Mouse (Mus musculus) hindbrain, embryonic 16.5 days (tissue): ENCODE data around the gene Nr3c2. TPM values are rescaled to one million over a fixed set of nuclear protein-coding genes. Genes with fewer than 3 reads are reported as not detected.

Source experiments
- ATAC-seq: fragments of 200-750 bp; cut with Nextera tagmentation; 2 replicates; pipeline ENCODE4 v1.8.0; 2017; ENCODE audit warnings: moderate TSS enrichment, moderate library complexity
- H3K27ac ChIP-seq: fragments of 300-500 bp; sonication (generic); 2 replicates; pipeline ENCODE4 v1.5.1; 2014; ENCODE audit warnings: low read depth, mild to moderate bottlenecking, control low read depth, low read length, moderate library complexity
- H3K27me3 ChIP-seq: fragments of 300-500 bp; sonication (generic); replicated peaks from 2 replicates; pipeline ENCODE4 v1.6.1; 2014; ENCODE audit warnings: low read length; ENCODE audit not compliant: control insufficient read depth, insufficient read depth
- H3K36me3 ChIP-seq: fragments of 300-500 bp; sonication (generic); 2 replicates; pipeline ENCODE4 v1.6.1; 2014; ENCODE audit warnings: mild to moderate bottlenecking, low read length, moderate library complexity, mixed read lengths; ENCODE audit not compliant: control insufficient read depth, insufficient read depth
- H3K4me1 ChIP-seq: fragments of 300-500 bp; sonication (generic); 2 replicates; pipeline ENCODE4 v1.6.1; 2014; ENCODE audit warnings: low read depth, low read length; ENCODE audit not compliant: control insufficient read depth, insufficient read depth
- H3K4me2 ChIP-seq: fragments of 300-500 bp; sonication (generic); 2 replicates; pipeline ENCODE4 v1.6.1; 2014; ENCODE audit warnings: mild to moderate bottlenecking, low read length, control low read depth, moderate library complexity
- H3K4me3 ChIP-seq: fragments of 300-500 bp; sonication (generic); 2 replicates; pipeline ENCODE4 v1.5.1; 2014; ENCODE audit warnings: mild to moderate bottlenecking, low read length, control low read depth, moderate library complexity
- H3K9ac ChIP-seq: fragments of 300-500 bp; sonication (generic); 2 replicates; pipeline ENCODE4 v1.6.1; 2014; ENCODE audit warnings: low read depth, mild to moderate bottlenecking, control low read depth, low read length, moderate library complexity
- H3K9me3 ChIP-seq: fragments of 300-500 bp; sonication (generic); 2 replicates; pipeline ENCODE4 v1.6.1; 2014; ENCODE audit warnings: mild to moderate bottlenecking, low read length, moderate library complexity; ENCODE audit not compliant: control insufficient read depth
- WGBS: fragments of 180-500 bp; shearing (Covaris S2); extraction: QIAGEN DNeasy Blood & Tissue Kit; methylation state at CpG from one replicate; pipeline ENCODE4 v1.1.7; 2014; 5-methylcytosine and 5-hydroxymethylcytosine counted together
- polyA plus RNA-seq: library from polyadenylated mRNA; unstranded; fragments of >200 nt; fragmentation: Nextera tagmentation; extraction: Ambion mirVana; gene quantifications from 2 replicates; pipeline ENCODE4 v1.2.1, GENCODE M21; 2015

The Nr3c2 gene
- polyA plus RNA-seq, 1 experiment from 2014 or later, result 4.8 TPM

- Histone ChIP-seq H3K27me3 (no peaks in the 10 kb centered on the region), H3K27ac (no peak overlapping the region), H3K36me3 (no peaks in the 10 kb centered on the region), H3K4me1 (no peaks in the 10 kb centered on the region; the same call in 1 of the 2 replicates), H3K9me3 (no peaks in the 10 kb centered on the region), H3K9ac (no peak overlapping the region), H3K4me3 (no peak overlapping the region), H3K4me2 (no peak overlapping the region)
- peak; percentile 83 for ATAC-seq
- WGBS, result 89% methylated on average over 5 of the region's 5 CpGs
Measured at GRCm38 (mm10) chr8:77256450-77257084, 357.3 kb downstream of the Nr3c2 start.

- Histone ChIP-seq H3K27me3 (no peaks in the 10 kb centered on the region), H3K27ac (no peak overlapping the region), H3K4me3 (no peak overlapping the region), H3K9ac (no peak overlapping the region), H3K4me1 (no peaks in the 10 kb centered on the region; the same call in 1 of the 2 replicates), H3K9me3 (no peaks in the 10 kb centered on the region), H3K36me3 (no peaks in the 10 kb centered on the region), H3K4me2 (no peak overlapping the region)
- 94% methylated on average over 12 of the region's 12 CpGs for WGBS
- 0 out of 2 replicates have a peak, but pooled peaks have one; percentile 29 for ATAC-seq
Measured at GRCm38 (mm10) chr8:77257085-77257451, 357.8 kb downstream of the Nr3c2 start.

GRCm38 (mm10) chr8:77261215-77261614, 362.0 kb downstream of the Nr3c2 start:
- H3K9ac ChIP-seq, result no peak overlapping the region
- no peaks in the 10 kb centered on the region for H3K27me3 ChIP-seq
- H3K4me2 ChIP-seq, result no peak overlapping the region
- no peaks in the 10 kb centered on the region for H3K4me1 ChIP-seq
- H3K9me3 ChIP-seq, result no peaks in the 10 kb centered on the region
- H3K36me3 ChIP-seq, result no peaks in the 10 kb centered on the region
- no peak overlapping the region for H3K27ac ChIP-seq
- WGBS, result 91% methylated on average over 6 of the region's 6 CpGs
- H3K4me3 ChIP-seq, result no peak overlapping the region
- ATAC-seq, result no peak

GRCm38 (mm10) chr8:77262216-77263009, 363.2 kb downstream of the Nr3c2 start:
- 87% methylated on average over 12 of the region's 12 CpGs for WGBS
- Histone ChIP-seq H3K27ac (no peak overlapping the region), H3K4me3 (no peak overlapping the region), H3K36me3 (no peaks in the 10 kb centered on the region), H3K9ac (no peak overlapping the region), H3K9me3 (no peaks in the 10 kb centered on the region), H3K4me2 (no peak overlapping the region), H3K27me3 (no peaks in the 10 kb centered on the region), H3K4me1 (no peaks in the 10 kb centered on the region)
- ATAC-seq, result no peak

- H3K27ac ChIP-seq, result no peak overlapping the region
- 60% methylated on average over 1 of the region's 1 CpGs for WGBS
- no peaks in the 10 kb centered on the region for H3K27me3 ChIP-seq
- H3K9ac ChIP-seq, result no peak overlapping the region
- H3K4me3 ChIP-seq, result no peak overlapping the region
- no peak overlapping the region for H3K4me2 ChIP-seq
- no peak for ATAC-seq
- no peaks in the 10 kb centered on the region; the same call in none of the 2 replicates for H3K9me3 ChIP-seq
- no peaks in the 10 kb centered on the region for H3K4me1 ChIP-seq
- no peaks in the 10 kb centered on the region for H3K36me3 ChIP-seq
Measured at GRCm38 (mm10) chr8:77267941-77268405, 368.7 kb downstream of the Nr3c2 start.

GRCm38 (mm10) chr8:77272136-77272535, 372.9 kb downstream of the Nr3c2 start:
- ATAC-seq, result no peak
- no peaks in the 10 kb centered on the region; the same call in none of the 2 replicates for H3K9me3 ChIP-seq

GRCm38 (mm10) chr8:77275571-77275970, 376.3 kb downstream of the Nr3c2 start:
- 91% methylated on average over 5 of the region's 5 CpGs for WGBS
- H3K4me3 ChIP-seq, result no peak overlapping the region
- no peaks in the 10 kb centered on the region for H3K4me1 ChIP-seq
- no peak overlapping the region for H3K9ac ChIP-seq
- no peaks in the 10 kb centered on the region for H3K9me3 ChIP-seq
- H3K36me3 ChIP-seq, result no peaks in the 10 kb centered on the region
- no peak for ATAC-seq
- H3K27me3 ChIP-seq, result no peaks in the 10 kb centered on the region
- no peak overlapping the region for H3K4me2 ChIP-seq
- no peak overlapping the region for H3K27ac ChIP-seq

More at GRCm38 (mm10) chr8:77272136-77272535, 372.9 kb downstream of the Nr3c2 start:
- Histone ChIP-seq H3K27me3 (no peaks in the 10 kb centered on the region), H3K4me3 (no peak overlapping the region), H3K4me2 (no peak overlapping the region), H3K9ac (no peak overlapping the region), H3K36me3 (no peaks in the 10 kb centered on the region), H3K4me1 (no peaks in the 10 kb centered on the region), H3K27ac (no peak overlapping the region)
- 91% methylated on average over 6 of the region's 6 CpGs for WGBS

- Histone ChIP-seq H3K4me2 (no peak overlapping the region), H3K9me3 (no peaks in the 10 kb centered on the region), H3K36me3 (no peaks in the 10 kb centered on the region), H3K4me3 (no peak overlapping the region), H3K9ac (no peak overlapping the region), H3K27ac (no peak overlapping the region), H3K27me3 (no peaks in the 10 kb centered on the region), H3K4me1 (no peaks in the 10 kb centered on the region)
- WGBS, result 82% methylated on average over 10 of the region's 10 CpGs
- ATAC-seq, result no peak
Measured at GRCm38 (mm10) chr8:77276827-77277226, 377.6 kb downstream of the Nr3c2 start.

- whole genome bisulfite sequencing, result 100% methylated on average over 4 of the region's 4 CpGs
- H3K9me3 ChIP-seq, result no peaks in the 10 kb centered on the region
- H3K9ac ChIP-seq, result no peak overlapping the region
- no peaks in the 10 kb centered on the region for H3K4me1 ChIP-seq
- no peak overlapping the region for H3K4me3 ChIP-seq
- no peak for ATAC-seq
- no peak overlapping the region for H3K27ac ChIP-seq
- no peaks in the 10 kb centered on the region for H3K27me3 ChIP-seq
- no peaks in the 10 kb centered on the region for H3K36me3 ChIP-seq
- H3K4me2 ChIP-seq, result no peak overlapping the region
Measured at GRCm38 (mm10) chr8:77278246-77278645, 379.0 kb downstream of the Nr3c2 start.
